Mouse (Mus musculus) cerebellum, postnatal 10 days (tissue): ENCODE measurements at regions not wholly inside any gene's neighbourhood (a gene's known extent, or its start where the extent isn't known, plus 50 kb on each side); places are given as distances from the start of the nearest gene placed in this dataset.
A peak's percentile ranks its signal among the peaks of the same experiment; 100 is the strongest.

Source experiments
- DNase-seq, 2 experiments: peaks; one replicate each; pipeline ENCODE4 v3.0.0; 2021; ENCODE audit warnings: mixed read lengths in 2 of 2

DNA sequence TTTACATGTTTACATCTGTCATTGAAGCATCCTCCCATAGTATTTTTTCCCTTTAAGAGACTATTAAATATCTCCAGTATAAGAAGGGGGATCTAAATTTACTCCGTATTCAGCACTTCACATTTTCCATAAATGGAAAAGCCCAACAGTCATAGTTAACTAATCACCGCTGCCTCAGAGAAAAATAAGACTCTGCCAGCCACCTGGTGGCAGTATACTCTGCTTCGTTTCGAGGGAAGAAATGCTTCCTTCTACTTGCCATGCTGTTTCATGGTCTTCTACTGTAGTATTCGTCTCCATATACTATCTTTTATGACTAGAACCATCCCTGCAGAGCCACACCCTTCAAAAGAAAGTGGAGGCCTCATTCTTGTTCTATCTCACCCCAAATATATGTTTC, 52.0 kb upstream of the Tro start:
- peak; percentile 44 to 53 for DNase-seq
